Mouse (Mus musculus) CH12.LX (cell line): ENCODE measurements at regions not wholly inside any gene's neighbourhood (a gene's known extent, or its start where the extent isn't known, plus 50 kb on each side); places are given as distances from the start of the nearest gene placed in this dataset.
"Not testable (repeated sequence)": the region's sequence is repeated elsewhere in the genome, so short reads cannot be mapped to it uniquely, and the experiment has no call there.

Experiments used
- DNase-seq: peaks from one replicate; pipeline ENCODE4 v3.0.0-alpha.2; 2013; ENCODE audit errors: extremely low read depth
- H3K27ac ChIP-seq: 2 replicates; pipeline ENCODE4 v1.5.1; 2012; ENCODE audit warnings: low read depth, mild to moderate bottlenecking, control low read depth, moderate library complexity; ENCODE audit not compliant: insufficient read depth
- H3K27me3 ChIP-seq: replicated peaks from 2 replicates; pipeline ENCODE3; 2012; ENCODE audit warnings: inconsistent platforms
- H3K36me3 ChIP-seq, 2 experiments: replicated peaks in 1 of 2; 2 replicates each; pipeline versions ENCODE3 to v1.6.1; 2012; ENCODE audit warnings: inconsistent platforms in 1 of 2, low read length in 1 of 2, mild to moderate bottlenecking in 1 of 2, mixed read lengths in 1 of 2, moderate library complexity in 1 of 2; ENCODE audit not compliant: control insufficient read depth in 1 of 2, insufficient read depth in 1 of 2
- H3K4me1 ChIP-seq, 2 experiments: 2 replicates each; pipeline ENCODE4 v1.6.1; 2012; ENCODE audit warnings: inconsistent platforms in 1 of 2, moderate library complexity in 1 of 2; ENCODE audit not compliant: insufficient read depth in 2 of 2, control insufficient read depth in 1 of 2
- H3K4me2 ChIP-seq: 2 replicates; pipeline ENCODE4 v1.6.1; 2012; ENCODE audit warnings: low read depth, mild to moderate bottlenecking, control low read depth; ENCODE audit not compliant: poor library complexity, insufficient read depth, severe bottlenecking
- H3K4me3 ChIP-seq, 3 experiments: fragments of 150-350 bp in 1 of 3; sonication (generic) in 1 of 3; replicated peaks in 1 of 3; 2 replicates each; pipeline versions ENCODE3 to v1.5.1; 2011 to 2012; ENCODE audit warnings: low read depth in 2 of 3, low read length in 2 of 3, mild to moderate bottlenecking in 2 of 3, moderate library complexity in 2 of 3, control low read depth in 1 of 3, improper control_type of control experiment in 1 of 3, inconsistent platforms in 1 of 3, mixed read lengths in 1 of 3; ENCODE audit not compliant: poor library complexity in 1 of 3
- H3K79me2 ChIP-seq: replicated peaks from 2 replicates; pipeline ENCODE4 v1.6.1; 2012; ENCODE audit warnings: mild to moderate bottlenecking, moderate library complexity; ENCODE audit not compliant: control insufficient read depth, poor library complexity, insufficient read depth, severe bottlenecking; ENCODE audit errors: extremely low read depth
- H3K9ac ChIP-seq: 2 replicates; pipeline ENCODE4 v1.6.1; 2012; ENCODE audit warnings: low read depth, mild to moderate bottlenecking, control low read depth, moderate library complexity; ENCODE audit not compliant: insufficient read depth
- H3K9me3 ChIP-seq: replicated peaks from 2 replicates; pipeline ENCODE3; 2012; ENCODE audit warnings: low read length, inconsistent platforms, mixed read lengths
- BHLHE40 ChIP-seq: IDR thresholded peaks from 2 replicates; pipeline ENCODE4 v1.6.1; 2011; ENCODE audit warnings: mild to moderate bottlenecking, low read depth, low read length, improper control_type of control experiment
- CHD1 ChIP-seq: IDR thresholded peaks from 2 replicates; pipeline ENCODE4 v1.6.1; 2012; ENCODE audit warnings: low read depth, low read length, improper control_type of control experiment, inconsistent platforms
- CHD2 ChIP-seq: IDR thresholded peaks from 2 replicates; pipeline ENCODE4 v1.6.1; 2011; ENCODE audit warnings: low read length, improper control_type of control experiment
- CTCF ChIP-seq, 2 experiments: IDR thresholded peaks in 1 of 2; conservative IDR thresholded peaks in 1 of 2; 2 replicates each; pipeline ENCODE4 v1.5.1; 2011 to 2012; ENCODE audit warnings: low read depth in 2 of 2, low read length in 2 of 2, improper control_type of control experiment in 1 of 2, inconsistent platforms in 1 of 2, mild to moderate bottlenecking in 1 of 2, moderate library complexity in 1 of 2
- E2F4 ChIP-seq: IDR thresholded peaks from 2 replicates; pipeline ENCODE4 v1.6.1; 2011; ENCODE audit warnings: low read depth, low read length, improper control_type of control experiment; ENCODE audit not compliant: insufficient replicate concordance
- ELF1 ChIP-seq: IDR thresholded peaks from 2 replicates; pipeline ENCODE4 v1.6.1; 2014; ENCODE audit warnings: low read depth, mild to moderate bottlenecking, inconsistent platforms, low read length, improper control_type of control experiment
- GABPA ChIP-seq: IDR thresholded peaks from 2 replicates; pipeline ENCODE4 v1.6.1; 2012; ENCODE audit warnings: low read depth, low read length, improper control_type of control experiment, inconsistent platforms; ENCODE audit not compliant: insufficient replicate concordance
- HCFC1 ChIP-seq: IDR thresholded peaks from 2 replicates; pipeline ENCODE4 v1.6.1; 2012; ENCODE audit warnings: low read depth, mild to moderate bottlenecking, inconsistent platforms, low read length, improper control_type of control experiment
- IRF4 ChIP-seq: IDR thresholded peaks from 2 replicates; pipeline ENCODE4 v1.6.1; 2014; ENCODE audit warnings: low read depth, mild to moderate bottlenecking, inconsistent platforms, low read length, improper control_type of control experiment
- MAX ChIP-seq: IDR thresholded peaks from 2 replicates; pipeline ENCODE4 v1.6.1; 2011; ENCODE audit warnings: low read length, improper control_type of control experiment
- MEF2A ChIP-seq: IDR thresholded peaks from 2 replicates; pipeline ENCODE4 v1.6.1; 2014; ENCODE audit warnings: low read depth, mild to moderate bottlenecking, inconsistent platforms, low read length, improper control_type of control experiment, borderline replicate concordance
- MXI1 ChIP-seq: IDR thresholded peaks from 2 replicates; pipeline ENCODE4 v1.6.1; 2011; ENCODE audit warnings: mild to moderate bottlenecking, low read depth, low read length, improper control_type of control experiment
- NRF1 ChIP-seq: IDR thresholded peaks from 2 replicates; pipeline ENCODE4 v1.6.1; 2014; ENCODE audit warnings: low read depth, mild to moderate bottlenecking, inconsistent platforms, low read length, improper control_type of control experiment, moderate library complexity
- PAX5 ChIP-seq: IDR thresholded peaks from 2 replicates; pipeline ENCODE4 v1.6.1; 2012; ENCODE audit warnings: low read length, inconsistent platforms, mixed read lengths
- POLR2A ChIP-seq: IDR thresholded peaks from 2 replicates; pipeline ENCODE4 v1.6.1; 2011; ENCODE audit warnings: low read depth, mild to moderate bottlenecking, improper control_type of control experiment, low read length
- RCOR1 ChIP-seq: conservative IDR thresholded peaks from 2 replicates; pipeline ENCODE4 v1.6.1; 2012; ENCODE audit warnings: low read depth, mild to moderate bottlenecking, inconsistent platforms, low read length, improper control_type of control experiment
- SMC3 ChIP-seq: IDR thresholded peaks from 2 replicates; pipeline ENCODE4 v1.6.1; 2011; ENCODE audit warnings: low read depth, low read length, improper control_type of control experiment
- ZC3H11A ChIP-seq: IDR thresholded peaks from 2 replicates; pipeline ENCODE4 v1.6.1; 2012; ENCODE audit warnings: low read depth, mild to moderate bottlenecking, inconsistent platforms, low read length, improper control_type of control experiment
- ZKSCAN1 ChIP-seq: IDR thresholded peaks from 2 replicates; pipeline ENCODE4 v1.6.1; 2012; ENCODE audit warnings: low read depth, inconsistent platforms, low read length, improper control_type of control experiment, borderline replicate concordance
- ZMIZ1 ChIP-seq: IDR thresholded peaks from 2 replicates; pipeline ENCODE4 v1.6.1; 2012; ENCODE audit warnings: low read depth, mild to moderate bottlenecking, inconsistent platforms, low read length, improper control_type of control experiment
- ZNF384 ChIP-seq: IDR thresholded peaks from 2 replicates; pipeline ENCODE4 v1.6.1; 2012; ENCODE audit warnings: low read depth, low read length, improper control_type of control experiment, inconsistent platforms
- dilution Hi-C: fragments of 300-500 bp; cut with MboI; formaldehyde crosslinking; loops from 2 replicates; pipeline ENCODE4 v1.14.3; 2020; ENCODE audit warnings: low sequenced_read_pairs; ENCODE audit not compliant: extremely low pct_unique_long_range_greater_than_20kb, extremely low pct_ligation_motif_present
- in situ Hi-C: fragments of 300-500 bp; cut with MboI; formaldehyde crosslinking; loops from 3 replicates; pipeline ENCODE4 v1.14.3; 2019; ENCODE audit warnings: low sequenced_read_pairs, low pct_ligation_motif_present, low pct_unique_long_range_greater_than_20kb, mixed read lengths

DNA sequence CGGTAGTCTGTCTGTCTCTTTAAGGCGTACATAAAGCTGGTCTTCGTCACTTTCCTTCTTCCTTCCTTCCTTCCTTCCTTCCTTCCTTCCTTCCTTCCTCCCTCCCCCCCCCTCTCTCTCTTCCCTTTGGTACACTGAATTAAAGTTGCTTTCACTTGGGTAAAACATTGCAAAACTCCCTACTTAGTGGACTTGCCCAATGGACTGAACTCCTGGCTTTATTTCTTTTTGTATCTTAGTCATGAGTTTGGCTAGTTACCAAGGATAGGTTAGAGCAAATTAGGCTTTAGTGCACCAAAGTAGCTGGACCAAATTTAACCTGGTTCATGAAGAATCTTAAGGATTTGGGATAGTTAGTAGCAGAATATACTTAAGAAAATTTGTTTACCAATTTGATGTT lies 431.9 kb upstream of the Slc35b3 start:
- Histone ChIP-seq H3K9me3 (no peaks in the 10 kb centered on the region), H3K9ac (no peak overlapping the region), H3K4me2 (no peak overlapping the region), H3K27ac (no peak overlapping the region), H3K27me3 (no peaks in the 10 kb centered on the region), H3K79me2 (no peaks in the 10 kb centered on the region)
- in situ Hi-C loops, result no loop called here
- no peak for DNase-seq
- dilution Hi-C loops, result no loop called here
- TF ChIP-seq CHD1 (no peak), PAX5 (no peak), SMC3 (no peak), RCOR1 (no peak), ZMIZ1 (no peak), POLR2A (no peak)
- TF ChIP-seq, all 38 proteins: peak for 0
- H3K4me1 ChIP-seq, result no peaks in the 10 kb centered on the region
- H3K4me3 ChIP-seq, result no peak overlapping the region
- H3K36me3 ChIP-seq, result no peaks in the 10 kb centered on the region

DNA sequence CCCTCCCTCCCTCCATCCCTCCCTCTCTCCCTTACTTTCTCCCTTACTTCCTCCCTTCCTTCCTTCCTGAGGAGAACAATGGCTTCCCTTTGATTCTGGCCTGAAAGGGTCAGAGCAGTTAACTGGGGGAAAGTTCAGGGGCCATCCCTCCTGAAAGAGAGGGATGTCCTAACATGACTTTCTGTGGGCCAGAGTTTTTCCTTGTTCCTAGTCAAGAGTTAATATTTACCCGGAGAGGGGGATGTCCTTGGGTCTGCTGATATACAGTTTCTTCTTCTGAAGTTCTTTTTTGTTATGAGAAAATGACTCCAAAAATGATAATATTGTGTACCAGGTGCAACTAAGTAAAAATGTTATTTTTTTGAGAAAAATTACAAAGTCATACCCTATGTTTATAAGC lies 431.5 kb upstream of the Slc35b3 start:
- in situ Hi-C loops, H3K4me3 ChIP-seq, H3K9ac ChIP-seq, H3K4me2 ChIP-seq, dilution Hi-C loops, DNase-seq, H3K79me2 ChIP-seq, H3K9me3 ChIP-seq, H3K36me3 ChIP-seq, H3K4me1 ChIP-seq, H3K27me3 ChIP-seq, H3K27ac ChIP-seq: not testable (repeated sequence)

DNA sequence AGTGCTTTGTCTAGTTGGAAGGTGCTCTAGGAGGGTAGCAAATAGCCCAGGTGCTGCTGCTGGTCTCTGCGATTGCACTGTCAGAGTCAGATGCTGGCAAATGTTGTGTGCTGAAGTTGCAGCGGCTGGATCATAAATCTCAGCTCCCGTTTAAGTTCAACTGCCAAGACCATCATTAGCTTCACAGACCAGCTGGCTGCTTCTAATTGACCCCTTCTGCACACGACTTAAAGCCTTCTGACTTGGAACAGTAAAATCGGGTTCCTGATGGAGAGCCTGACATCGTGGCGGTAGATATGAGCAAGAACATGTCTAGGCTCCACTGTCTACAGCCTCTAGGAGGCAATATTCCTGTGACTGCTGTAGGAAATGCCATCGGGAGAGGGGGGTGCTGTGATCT lies 416.0 kb upstream of the Slc35b3 start:
- in situ Hi-C loops (no loop called here), dilution Hi-C loops (no loop called here)
- Histone ChIP-seq H3K36me3 (no peaks in the 10 kb centered on the region), H3K4me1 (no peaks in the 10 kb centered on the region), H3K4me2 (no peak overlapping the region), H3K4me3 (no peak overlapping the region), H3K79me2 (no peaks in the 10 kb centered on the region), H3K9ac (no peak overlapping the region), H3K27ac (no peak overlapping the region), H3K27me3 (no peaks in the 10 kb centered on the region), H3K9me3 (no peaks in the 10 kb centered on the region)
- TF ChIP-seq CHD1 (no peak), PAX5 (no peak), ELF1 (no peak), NRF1 (no peak), HCFC1 (no peak), CTCF (conservative IDR thresholded peaks at IDR 0.05 in 1 of 2, IDR thresholded peaks at IDR 0.05 in 1 of 2; ENCODE audit: low read depth in 2 of 2, low read length in 2 of 2) (no peak), ZKSCAN1 (no peak), MXI1 (no peak), E2F4 (no peak), ZNF384 (no peak), POLR2A (no peak), BHLHE40 (no peak), GABPA (no peak), IRF4 (no peak), ZC3H11A (no peak), MEF2A (no peak), RCOR1 (no peak), MAX (no peak), CHD2 (no peak)
- no peak for DNase-seq
